Mouse (Mus musculus) lung, postnatal 0 days (tissue): ENCODE data around the gene Gdpgp1.

ENCODE experiments used
- CTCF ChIP-seq: IDR thresholded peaks from 2 replicates; pipeline ENCODE4 v1.5.1; 2016; ENCODE audit warnings: antibody characterized with exemption, mild to moderate bottlenecking
- EP300 ChIP-seq: IDR thresholded peaks from 2 replicates; pipeline ENCODE4 v1.6.1; 2016; ENCODE audit warnings: antibody characterized with exemption, mild to moderate bottlenecking, control low read depth

DNA sequence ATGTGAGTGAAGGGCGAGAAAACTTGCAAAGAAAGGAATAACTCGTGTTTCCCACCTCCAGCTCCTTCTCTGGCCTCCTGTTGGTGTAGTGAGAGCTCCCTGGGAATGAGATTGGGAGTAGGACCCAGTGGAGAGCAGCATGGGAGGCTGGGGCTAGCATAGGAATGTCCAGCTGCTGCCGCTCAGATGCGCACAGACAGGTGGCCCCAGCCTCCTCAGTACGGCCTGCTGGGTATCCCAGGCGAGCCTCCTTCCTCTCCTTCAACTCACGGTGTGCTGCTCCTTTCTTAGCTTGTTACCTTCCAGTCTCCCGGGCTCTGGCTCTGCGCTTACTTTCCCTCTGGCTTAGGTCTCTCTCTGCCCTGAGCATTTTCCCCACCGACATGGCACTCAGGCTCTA lies 47.4 kb downstream of the Gdpgp1 start:
- TF ChIP-seq EP300 (no peak), CTCF (no peak)
